26 mouse cellular contexts compared by ENCODE assay signal in the genomic region with DNA sequence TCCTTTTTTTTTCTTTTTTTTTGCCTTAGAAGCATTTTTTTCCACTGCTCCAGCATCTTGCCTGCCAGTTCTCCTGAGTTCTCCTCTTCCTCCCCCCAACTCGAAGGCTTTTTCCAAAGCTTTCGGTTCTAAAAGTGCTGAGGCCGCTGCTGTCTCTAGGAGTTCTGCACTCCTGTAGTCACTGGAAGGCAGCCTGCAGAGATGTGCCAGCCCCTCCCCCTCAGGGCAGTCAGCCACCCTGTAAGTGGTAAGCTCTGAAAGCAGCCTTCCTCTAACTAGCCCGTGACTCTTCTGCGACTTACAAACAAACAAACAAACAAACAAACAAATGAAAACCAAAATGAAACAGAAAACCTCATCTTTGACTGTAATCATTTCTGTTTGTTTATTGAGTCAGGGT. TPM values are rescaled to one million over a fixed set of nuclear protein-coding genes. Genes with fewer than 3 reads are reported as not detected.
DNase-seq lines count a peak whose midpoint lies in the region; ATAC-seq lines count a peak whose summit lies in the region.
"Had no signal": no experiment of that assay in that cellular context is flagged by ENCODE, and none has a peak within 500 bp of the region (broad histone marks: within the 10 kb centered on the region; RNA-seq: fewer than 3 reads in every experiment).

No protein-coding gene starts in this region.

- H3K36me3 ChIP-seq in forebrain, embryonic 11.5 days (ENCODE audit: control insufficient read depth, insufficient read depth, low read length): no peaks in the 10 kb centered on the region
- no peaks in the 10 kb centered on the region for H3K36me3 ChIP-seq in forebrain, embryonic 16.5 days (ENCODE audit: control insufficient read depth, insufficient read depth)
- H3K36me3 ChIP-seq: embryonic facial prominence, embryonic 10.5 days; embryonic facial prominence, embryonic 15.5 days; G1E; heart, embryonic 12.5 days; hindbrain, embryonic 13.5 days; kidney, embryonic 15.5 days; lung, embryonic 15.5 days; midbrain, embryonic 10.5 days had no signal

- DNase-seq in forebrain, embryonic 11.5 days (ENCODE audit: low spot score): peak; percentile 10
- DNase-seq in kidney, postnatal 36 days: peak; percentile 28 to 35
- DNase-seq in kidney, postnatal 14 days: no peak
- DNase-seq in right cerebral cortex, adult 18-20 months: peak; percentile 44
- no peak for DNase-seq in right cerebral cortex, adult 2 months (ENCODE audit: low spot score in 2 of 2)
- peak; percentile 36 for DNase-seq in telencephalon, adult 2 months (ENCODE audit: low read depth, low spot score)
- no peak for DNase-seq in embryo, embryonic 11 days
- DNase-seq: adrenal gland, postnatal 10 days; heart, adult 2 months; heart, postnatal 4 days; left cerebral cortex, postnatal 4 days; retina, postnatal 1 day had no signal

- no peak overlapping the region for H3K27ac ChIP-seq in forebrain, embryonic 11.5 days (ENCODE audit: low read depth, low read length)
- no peak overlapping the region for H3K27ac ChIP-seq in forebrain, embryonic 16.5 days (ENCODE audit: low read length)
- H3K27ac ChIP-seq: embryonic facial prominence, embryonic 10.5 days; embryonic facial prominence, embryonic 15.5 days; heart, adult 2 months; hindbrain, embryonic 13.5 days; kidney, embryonic 15.5 days; layer of hippocampus, adult 2 months; lung, embryonic 15.5 days; midbrain, embryonic 10.5 days had no signal

- H3K27me3 ChIP-seq in forebrain, embryonic 11.5 days (ENCODE audit: control insufficient read depth, insufficient read depth, low read length): no peaks in the 10 kb centered on the region
- no peaks in the 10 kb centered on the region for H3K27me3 ChIP-seq in forebrain, embryonic 16.5 days (replicated peaks; ENCODE audit: control insufficient read depth, insufficient read depth, low read length)
- H3K27me3 ChIP-seq: heart, embryonic 12.5 days; kidney, embryonic 15.5 days; lung, embryonic 15.5 days had no signal

- ATAC-seq in forebrain, embryonic 11.5 days (replicated peaks; ENCODE audit: low FRiP score): no peak
- ATAC-seq in forebrain, embryonic 16.5 days: no peak
- ATAC-seq: forebrain, embryonic 14.5 days; intestine, embryonic 16.5 days; Patski had no signal

- no peak overlapping the region for H3K9ac ChIP-seq in forebrain, embryonic 11.5 days (ENCODE audit: low read length)
- H3K9ac ChIP-seq in forebrain, embryonic 16.5 days (replicated peaks; ENCODE audit: low read depth, low read length): no peak overlapping the region
- H3K9ac ChIP-seq: embryonic facial prominence, embryonic 15.5 days; heart, embryonic 12.5 days; kidney, embryonic 15.5 days; lung, embryonic 15.5 days had no signal

- no peaks in the 10 kb centered on the region for H3K9me3 ChIP-seq in forebrain, embryonic 11.5 days (ENCODE audit: control insufficient read depth, low read length)
- H3K9me3 ChIP-seq in forebrain, embryonic 16.5 days (ENCODE audit: control insufficient read depth, low read length): no peaks in the 10 kb centered on the region
- H3K9me3 ChIP-seq: embryonic facial prominence, embryonic 10.5 days; embryonic facial prominence, embryonic 15.5 days; G1E; heart, embryonic 12.5 days; hindbrain, embryonic 13.5 days; kidney, embryonic 15.5 days; lung, embryonic 15.5 days; midbrain, embryonic 10.5 days had no signal

- no peak overlapping the region for H3K4me3 ChIP-seq in forebrain, embryonic 11.5 days (ENCODE audit: low read depth, low read length)
- no peak overlapping the region for H3K4me3 ChIP-seq in forebrain, embryonic 16.5 days (replicated peaks; ENCODE audit: low read length)
- H3K4me3 ChIP-seq: embryonic facial prominence, embryonic 10.5 days; embryonic facial prominence, embryonic 15.5 days; heart, adult 2 months; heart, embryonic 12.5 days; hindbrain, embryonic 13.5 days; kidney, embryonic 15.5 days; layer of hippocampus, adult 2 months; lung, embryonic 15.5 days; midbrain, embryonic 10.5 days had no signal

- no peaks in the 10 kb centered on the region for H3K4me1 ChIP-seq in forebrain, embryonic 11.5 days (replicated peaks; ENCODE audit: control insufficient read depth, insufficient read depth, low read length)
- H3K4me1 ChIP-seq in forebrain, embryonic 16.5 days (replicated peaks; ENCODE audit: control insufficient read depth, insufficient read depth, low read length): no peaks in the 10 kb centered on the region
- H3K4me1 ChIP-seq: embryonic facial prominence, embryonic 10.5 days; heart, embryonic 12.5 days; kidney, embryonic 15.5 days; lung, embryonic 15.5 days had no signal

- 38% methylated on average over 5 of the region's 5 CpGs for WGBS in forebrain, embryonic 11.5 days
- WGBS in forebrain, embryonic 16.5 days: 31% methylated on average over 5 of the region's 5 CpGs

- no peak overlapping the region for H3K4me2 ChIP-seq in forebrain, embryonic 11.5 days (ENCODE audit: low read depth, low read length, severe bottlenecking)
- H3K4me2 ChIP-seq in forebrain, embryonic 16.5 days (ENCODE audit: low read length): no peak overlapping the region
- H3K4me2 ChIP-seq: embryonic facial prominence, embryonic 15.5 days; heart, embryonic 12.5 days; hindbrain, embryonic 13.5 days; kidney, embryonic 15.5 days; liver, embryonic 11.5 days; lung, embryonic 15.5 days had no signal

RNA-seq across cellular contexts. Expression of gene Cacna1a, which starts 13.2 kb away (rescaled TPM):
- polyA plus RNA-seq in forebrain, embryonic 11.5 days (2014; fragmentation: Nextera tagmentation; extraction: Ambion mirVana): 6.9 and 7.7 TPM in 2 replicates
- polyA plus RNA-seq in forebrain, embryonic 16.5 days (2015; fragmentation: Nextera tagmentation; extraction: Ambion mirVana): 7.4 and 20.3 TPM in 2 replicates

Comparison
In these comparisons a context has a peak if more than half of its experiments do, and no peak if none do; other contexts are left out.
1. DNase-seq: peak in forebrain, embryonic 11.5 days (single experiment), kidney, postnatal 36 days (2 of 2), right cerebral cortex, adult 18-20 months (single experiment) and telencephalon, adult 2 months (single experiment); none in kidney, postnatal 14 days (single experiment), right cerebral cortex, adult 2 months (0 of 2) and embryo, embryonic 11 days (single experiment).